8 mouse cellular contexts compared by ENCODE assay signal in genomic region chr6:55202913-55203910, GRCm38 (mm10). TPM values are rescaled to one million over a fixed set of nuclear protein-coding genes. Genes with fewer than 3 reads are reported as not detected.
A peak's percentile ranks its signal among the peaks of the same experiment; 100 is the strongest.
DNase-seq lines count a peak whose midpoint lies in the region; ATAC-seq lines count a peak whose summit lies in the region.

Gene Mindy4 (plus strand): TSS chr6:55203383.

- peak within 1 kb of the TSS; percentile 94 for H3K4me3 ChIP-seq in megakaryocyte, embryonic 14.5 days (replicated peaks)

- H3K36me3 ChIP-seq in megakaryocyte, embryonic 14.5 days (replicated peaks; ENCODE audit: low read length): no peaks in the 10 kb centered on the region

- peaks cover 11% of the 10 kb centered on the region for H3K4me1 ChIP-seq in megakaryocyte, embryonic 14.5 days

- H3K27me3 ChIP-seq in megakaryocyte, embryonic 14.5 days (replicated peaks): peaks cover 17% of the 10 kb centered on the region

- H3K9me3 ChIP-seq in megakaryocyte, embryonic 14.5 days: no peaks in the 10 kb centered on the region

- peak; percentile 61 for ATAC-seq in inflammation-experienced regulatory T-cells, adult 6 months

- DNase-seq in adrenal gland, adult 8-10 months: peak; percentile 90
- DNase-seq in embryo, embryonic 11.5 days (ENCODE audit: low read depth, low spot score): peak; percentile 88
- peak; percentile 92 for DNase-seq in gastrocnemius, postnatal 25 days
- peak; percentile 75 to 89 for DNase-seq in left cerebral cortex, adult 9 months (ENCODE audit: low spot score in 2 of 2)
- DNase-seq in right cerebral cortex, postnatal 14 days: peak; percentile 85
- DNase-seq in urinary bladder, postnatal 36 days (ENCODE audit: low spot score in 2 of 2): peak; percentile 81 to 91

RNA-seq across cellular contexts. Expression of gene Mindy4, which starts in this region (rescaled TPM):
- 10 to 100 TPM in 1 of 4 experiments, 1 to 10 TPM in 3; 4.0 to 10.2 (median 6.3) TPM for total RNA-seq in adrenal gland, adult 8-10 months (2022)
- total RNA-seq in gastrocnemius, postnatal 25 days (2021): 1 to 10 TPM; 1.8 to 2.3 TPM
- polyA plus RNA-seq in inflammation-experienced regulatory T-cells, adult 6 months (2017; shearing (Covaris generic)): not detected
- 0.10 TPM in 1 of 2 replicates, not detected in the other for polyA plus RNA-seq in megakaryocyte, embryonic 14.5 days (2012; ENCODE audit: insufficient read depth, low replicate concordance)

Comparison
In these comparisons a context has a peak if more than half of its experiments do, and no peak if none do; other contexts are left out.
1. Peak in every context shown above with its lines: DNase-seq, ATAC-seq and H3K4me3 ChIP-seq.
2. Peak in ATAC-seq in inflammation-experienced regulatory T-cells, adult 6 months; RNA of the gene not detected or under 1 TPM.